Mouse (Mus musculus) gastrocnemius, postnatal 36 days (tissue): Measurements from ENCODE around the gene Vmn2r1. TPM values are rescaled to one million over a fixed set of nuclear protein-coding genes. Genes with fewer than 3 reads are reported as not detected.

Source experiments
- DNase-seq, 2 experiments: peaks; one replicate each; pipeline ENCODE4 v3.0.0; 2022
- intact Hi-C: fragments of 180-260 bp; cut with DNase I; formaldehyde crosslinking; loops from one replicate; pipeline ENCODE4 v1.15.1; 2025
- long read RNA-seq, 2 experiments: library from polyadenylated mRNA; stranded (forward); transcript quantifications; one replicate each; pipeline ENCODE4 v2.0.0; 2021
- total RNA-seq, 2 experiments: library from RNA; stranded (reverse); gene quantifications; 2 replicates each; pipeline ENCODE4 v1.2.3; 2021

The Vmn2r1 gene
- total RNA-seq = under 1 TPM; 0.07 to 0.08 TPM
- long read RNA-seq, experiment 1 = 0 reads
- long read RNA-seq, experiment 2 = 0 reads

DNA sequence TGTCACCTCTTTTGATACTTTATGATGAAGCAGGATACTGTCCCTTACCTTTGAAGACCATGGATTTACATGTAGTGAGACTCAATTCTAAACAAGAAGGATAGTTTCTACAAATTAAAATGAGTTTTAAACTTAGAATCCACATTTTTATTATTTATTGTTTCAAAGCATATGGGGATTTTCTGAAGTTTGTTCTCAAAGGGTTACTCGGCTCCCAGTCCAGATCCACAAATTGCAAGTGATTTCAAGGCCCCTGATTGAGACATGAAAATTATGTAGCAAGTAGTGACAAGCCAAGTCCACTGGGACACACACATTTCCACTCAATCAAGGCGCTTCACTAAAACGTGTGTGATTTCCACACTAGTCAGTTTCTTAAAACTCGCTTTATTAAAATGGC lies at the start of gene Vmn2r1:
TSS of gene Vmn2r1 (plus strand) at position 301 of the 400 bp plus-strand sequence.
- intact Hi-C loops = no loop called here

GRCm38 (mm10) chr3:64038136-64038841 lies 43.1 kb upstream of the Vmn2r1 start:
- no peak for DNase-seq
- intact Hi-C loops = loop anchor here (2.0 kb wide), 1 partner anchor 753 kb away; no protein-coding TSS in a partner anchor

More for the DNA sequence above, at the start of gene Vmn2r1:
- DNase-seq = no peak

DNA sequence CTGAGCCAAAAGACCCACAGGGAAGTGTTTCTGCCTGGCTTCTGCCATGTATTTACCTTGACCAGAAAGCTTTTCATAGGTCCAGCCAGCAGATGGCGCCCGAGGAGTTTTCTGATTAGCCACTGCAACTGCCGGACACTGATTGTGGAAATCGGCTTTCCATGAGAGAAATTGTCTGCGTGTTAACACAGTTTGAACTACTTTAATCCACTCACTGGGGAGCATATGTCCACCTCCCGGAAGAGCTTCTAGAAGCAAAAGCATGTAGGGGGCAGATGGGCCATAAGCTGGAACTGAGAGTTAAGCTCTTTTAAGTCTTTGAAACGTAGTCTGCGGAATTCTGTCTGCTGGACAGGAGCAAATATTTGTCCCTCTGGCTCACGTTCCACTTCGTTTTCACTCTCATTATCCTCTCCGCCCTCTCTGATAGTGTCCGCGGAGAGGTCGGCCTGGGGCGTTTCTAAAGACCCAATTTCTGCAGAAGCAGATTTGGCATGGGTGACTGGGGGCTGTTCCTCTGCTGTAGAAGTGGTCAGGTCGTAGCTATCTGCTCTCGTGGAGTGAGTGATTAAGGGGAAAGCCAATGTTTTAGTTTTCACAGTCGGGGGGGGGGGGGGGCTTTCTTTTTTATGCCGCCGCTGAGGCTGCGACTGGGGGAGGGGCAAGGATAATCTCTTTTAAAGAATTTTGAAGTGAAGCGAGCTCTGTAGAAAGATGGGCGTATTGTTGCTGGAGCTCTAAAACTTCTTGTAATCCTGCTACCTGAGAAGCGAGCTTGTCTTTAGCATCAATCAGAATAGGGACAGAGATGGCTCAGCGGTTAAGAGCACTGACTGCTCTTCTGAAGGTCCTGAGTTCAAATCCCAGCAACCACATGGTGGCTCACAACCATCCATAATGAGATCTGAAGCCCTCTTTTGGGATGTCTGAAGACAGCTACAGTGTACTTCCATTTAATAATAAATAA lies 41.2 kb upstream of the Vmn2r1 start:
- peak; percentile 70 to 79 for DNase-seq

DNA sequence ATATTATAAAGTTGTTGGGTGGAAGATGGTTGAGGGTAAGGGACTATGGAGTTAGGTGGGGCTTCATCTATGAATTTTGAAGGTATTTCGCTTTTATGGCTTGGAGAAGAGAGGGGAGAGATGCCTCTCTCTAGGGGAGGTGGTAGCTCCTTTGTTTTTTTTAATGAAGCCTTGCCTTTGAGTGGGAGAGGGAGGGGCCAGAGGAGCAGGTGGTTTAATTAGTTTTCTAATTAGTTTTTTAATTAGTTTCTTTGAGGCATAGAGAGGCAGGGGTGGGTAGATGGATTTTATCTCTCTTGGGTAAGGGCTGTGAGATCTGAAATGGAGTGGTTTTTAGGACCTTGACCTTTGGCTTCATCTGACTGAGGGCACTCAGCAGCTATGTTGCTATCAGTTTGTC lies 31.4 kb downstream of the Vmn2r1 start:
- DNase-seq = no peak
- intact Hi-C loops = no loop called here

More for the DNA sequence above, 41.2 kb upstream of the Vmn2r1 start:
- intact Hi-C loops = loop anchor here (2.0 kb wide), 1 partner anchor 751 kb away; no protein-coding TSS in a partner anchor

DNA sequence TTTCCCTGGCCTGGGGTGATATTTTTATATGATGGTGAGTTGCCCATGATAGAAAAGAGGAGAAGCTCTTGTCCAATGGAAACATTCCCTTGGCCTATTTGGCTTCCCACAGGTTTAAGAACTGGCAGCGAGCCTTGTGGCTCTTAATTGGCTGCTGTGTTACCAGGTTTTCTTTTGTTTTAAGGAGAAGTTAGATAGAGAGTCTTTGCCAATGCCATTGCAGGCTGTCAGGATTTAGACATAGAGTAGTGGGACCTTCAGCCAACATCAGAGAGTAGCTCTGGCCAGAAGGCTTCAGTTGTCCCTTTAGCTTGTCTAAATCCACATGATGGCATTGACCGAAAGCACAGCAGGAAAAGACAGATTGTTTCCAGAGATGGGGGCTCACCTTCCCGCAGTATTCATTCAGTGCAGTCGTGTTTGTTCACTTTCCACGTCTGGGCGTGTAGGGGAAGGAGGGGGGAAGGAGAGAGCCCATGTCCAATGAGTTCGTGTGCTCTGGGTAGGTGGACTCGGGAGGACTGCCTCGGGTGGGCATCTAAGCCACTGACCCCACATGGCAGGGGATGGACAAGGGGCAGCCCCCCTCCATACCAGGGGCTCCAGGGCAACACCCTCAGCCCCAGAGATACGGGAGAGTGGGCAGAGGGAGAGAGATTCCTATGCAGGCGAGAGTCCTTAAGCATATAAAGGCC lies 32.2 kb downstream of the Vmn2r1 start:
- DNase-seq = no peak
- intact Hi-C loops = no loop called here

- intact Hi-C loops = no loop called here
- DNase-seq = no peak
These were observed 60.6 kb downstream of the Vmn2r1 start, which contains the start of gene Vmn2r2 for GRCm38 (mm10) chr3:64141878-64142508. Gene Vmn2r2, minus strand, starts transcription at chr3:64141928.

Other genes starting within 250 kb of the Vmn2r1 start
- not detected for gene Plch1, start 182.1 kb upstream of the Vmn2r1 start, total RNA-seq
- gene E130311K13Rik, start 152.1 kb upstream of the Vmn2r1 start, total RNA-seq = 1 to 10 TPM; 2.7 to 4.4 TPM
- gene Slc33a1, start 116.8 kb upstream of the Vmn2r1 start, total RNA-seq = 1 to 10 TPM; 5.1 to 5.4 TPM
- gene Gmps, start 105.4 kb upstream of the Vmn2r1 start, total RNA-seq = 10 to 100 TPM; 13.4 to 17.5 TPM
- not detected for gene Vmn2r2, start 60.4 kb downstream of the Vmn2r1 start, total RNA-seq
- not detected for gene Vmn2r3, start 208.2 kb downstream of the Vmn2r1 start, total RNA-seq